Mouse (Mus musculus) 3T3-L1 (cell line): ENCODE results near the gene Ptcd2.
A peak's percentile ranks its signal among the peaks of the same experiment; 100 is the strongest.
"Not testable (repeated sequence)": the region's sequence is repeated elsewhere in the genome, so short reads cannot be mapped to it uniquely, and the experiment has no call there.

Experiments
- DNase-seq: peaks from one replicate; pipeline ENCODE4 v3.0.0-alpha.2; 2015; ENCODE audit warnings: low read depth, low spot score

Ptcd2 gene

GRCm38 (mm10) chr13:99355861-99356260 lies 11.4 kb upstream of the Ptcd2 start:
- DNase-seq: no peak

GRCm38 (mm10) chr13:99355072-99355471 lies 10.6 kb upstream of the Ptcd2 start:
- DNase-seq: no peak

GRCm38 (mm10) chr13:99353490-99353851 lies 9.0 kb upstream of the Ptcd2 start:
- no peak for DNase-seq

GRCm38 (mm10) chr13:99352758-99353489 lies 8.4 kb upstream of the Ptcd2 start:
- peak; percentile 98 for DNase-seq

GRCm38 (mm10) chr13:99351596-99351995 lies 7.1 kb upstream of the Ptcd2 start:
- DNase-seq: no peak

- DNase-seq: peak; percentile 83
Observed at GRCm38 (mm10) chr13:99351186-99351585, 6.7 kb upstream of the Ptcd2 start.

GRCm38 (mm10) chr13:99350009-99350408 lies 5.5 kb upstream of the Ptcd2 start:
- DNase-seq: no peak

- no peak for DNase-seq
Observed at GRCm38 (mm10) chr13:99343876-99344598, 468 bp downstream of the Ptcd2 start.

- no peak for DNase-seq
Observed at GRCm38 (mm10) chr13:99341504-99341903, 3.0 kb downstream of the Ptcd2 start.

- DNase-seq: no peak
Observed at GRCm38 (mm10) chr13:99337510-99337909, 7.0 kb downstream of the Ptcd2 start.

GRCm38 (mm10) chr13:99331255-99331654 lies 13.2 kb downstream of the Ptcd2 start:
- DNase-seq: no peak

- DNase-seq: not testable (repeated sequence)
Observed at GRCm38 (mm10) chr13:99324337-99324685, 20.2 kb downstream of the Ptcd2 start.

- peak; percentile 51 for DNase-seq
Observed at GRCm38 (mm10) chr13:99323632-99324336, 20.7 kb downstream of the Ptcd2 start.

GRCm38 (mm10) chr13:99322915-99323314 lies 21.6 kb downstream of the Ptcd2 start:
- not testable (repeated sequence) for DNase-seq

GRCm38 (mm10) chr13:99320453-99320852 lies 24.1 kb downstream of the Ptcd2 start:
- no peak for DNase-seq

- peak; percentile 57 for DNase-seq
Observed at GRCm38 (mm10) chr13:99317058-99317457, 27.4 kb downstream of the Ptcd2 start.

GRCm38 (mm10) chr13:99316366-99316765 lies 28.1 kb downstream of the Ptcd2 start:
- DNase-seq: no peak

GRCm38 (mm10) chr13:99314657-99315181 lies 29.8 kb downstream of the Ptcd2 start:
- no peak for DNase-seq

GRCm38 (mm10) chr13:99314098-99314497 lies 30.4 kb downstream of the Ptcd2 start:
- no peak for DNase-seq

- DNase-seq: peak; percentile 25
Observed at GRCm38 (mm10) chr13:99308393-99308792, 36.1 kb downstream of the Ptcd2 start.

- peak; percentile 95 for DNase-seq
Observed at GRCm38 (mm10) chr13:99307930-99308359, 36.6 kb downstream of the Ptcd2 start.

GRCm38 (mm10) chr13:99306164-99306563 lies 38.3 kb downstream of the Ptcd2 start:
- no peak for DNase-seq
